Mouse (Mus musculus): ENCODE measurements at regions not wholly inside any gene's neighbourhood (a gene's known extent, or its start where the extent isn't known, plus 50 kb on each side); places are given as distances from the start of the nearest gene placed in this dataset.

DNA sequence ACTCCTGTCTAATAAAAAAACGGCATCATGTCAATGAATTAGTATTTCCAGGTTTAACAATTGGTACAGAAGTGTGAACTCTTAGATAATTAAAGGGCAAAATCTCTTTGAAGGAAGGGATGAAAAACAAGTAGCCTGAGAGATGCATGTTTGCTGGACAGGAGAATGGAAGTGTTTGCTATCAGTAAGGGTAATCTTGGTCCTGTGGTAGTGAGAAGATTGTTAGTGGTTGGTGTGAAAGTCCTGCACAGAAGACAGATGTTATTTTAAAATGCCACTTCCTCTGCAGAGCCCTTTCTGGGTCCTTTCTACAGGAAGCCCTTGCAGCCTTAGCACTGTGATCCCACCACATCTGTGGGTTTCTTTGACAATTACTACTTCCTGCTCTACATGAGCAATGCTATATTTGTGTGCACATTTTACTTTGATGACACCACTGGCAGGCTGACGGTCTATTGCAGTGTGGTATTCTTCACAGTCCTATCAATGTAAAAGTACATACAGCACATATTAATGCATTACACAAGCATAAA is 108.8 kb downstream of the Gm10295 start:
- WGBS: 84% methylated on average over 2 of the region's 2 CpGs
- no peaks in the 10 kb centered on the region for H3K9me3 ChIP-seq (replicated peaks; ENCODE audit: control insufficient read depth, low read length)
- no peaks in the 10 kb centered on the region for H3K27me3 ChIP-seq (replicated peaks; ENCODE audit: control insufficient read depth, insufficient read depth, low read length)
- no peaks in the 10 kb centered on the region for H3K36me3 ChIP-seq (ENCODE audit: control insufficient read depth, insufficient read depth, low read length)
- H3K4me3 ChIP-seq (ENCODE audit: low read depth, low read length): no peak overlapping the region
- H3K27ac ChIP-seq (ENCODE audit: low read depth, low read length): no peak overlapping the region
- DNase-seq (ENCODE audit: low spot score) (no peak), ATAC-seq (no peak)
- no peaks in the 10 kb centered on the region for H3K4me1 ChIP-seq (ENCODE audit: control insufficient read depth, insufficient read depth, low read length)
- H3K9ac ChIP-seq (ENCODE audit: low read length): no peak overlapping the region
- H3K4me2 ChIP-seq (ENCODE audit: low read length): no peak overlapping the region

DNA sequence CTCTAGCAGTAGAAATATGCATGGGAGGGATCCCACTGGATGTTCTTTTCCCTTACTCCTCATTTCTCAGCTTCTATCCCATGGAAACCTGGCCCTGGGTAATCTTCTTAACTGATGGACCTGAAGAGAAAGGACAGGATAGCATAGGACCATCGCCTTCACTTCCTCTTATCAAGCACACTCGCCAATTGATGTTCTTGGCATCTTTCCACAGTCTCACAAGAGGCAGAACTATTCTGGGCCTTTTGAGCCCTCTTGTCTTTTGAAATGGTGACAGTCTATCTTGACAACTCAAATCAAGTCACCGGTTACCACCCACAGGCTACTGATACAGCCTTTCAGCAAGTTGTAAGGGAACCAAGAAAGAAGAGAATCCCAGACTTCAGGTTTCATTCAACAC is 112.1 kb downstream of the Gm10295 start:
- 89% methylated on average over 3 of the region's 3 CpGs for WGBS
- ATAC-seq: no peak
- Histone ChIP-seq H3K4me1 (ENCODE audit: control insufficient read depth, insufficient read depth, low read length) (no peaks in the 10 kb centered on the region), H3K4me3 (ENCODE audit: low read depth, low read length) (no peak overlapping the region), H3K27ac (ENCODE audit: low read depth, low read length) (no peak overlapping the region), H3K9ac (ENCODE audit: low read length) (no peak overlapping the region), H3K4me2 (ENCODE audit: low read length) (no peak overlapping the region), H3K9me3 (replicated peaks; ENCODE audit: control insufficient read depth, low read length) (no peaks in the 10 kb centered on the region), H3K36me3 (ENCODE audit: control insufficient read depth, insufficient read depth, low read length) (no peaks in the 10 kb centered on the region), H3K27me3 (replicated peaks; ENCODE audit: control insufficient read depth, insufficient read depth, low read length) (no peaks in the 10 kb centered on the region)
- no peak for DNase-seq (ENCODE audit: low spot score)

DNA sequence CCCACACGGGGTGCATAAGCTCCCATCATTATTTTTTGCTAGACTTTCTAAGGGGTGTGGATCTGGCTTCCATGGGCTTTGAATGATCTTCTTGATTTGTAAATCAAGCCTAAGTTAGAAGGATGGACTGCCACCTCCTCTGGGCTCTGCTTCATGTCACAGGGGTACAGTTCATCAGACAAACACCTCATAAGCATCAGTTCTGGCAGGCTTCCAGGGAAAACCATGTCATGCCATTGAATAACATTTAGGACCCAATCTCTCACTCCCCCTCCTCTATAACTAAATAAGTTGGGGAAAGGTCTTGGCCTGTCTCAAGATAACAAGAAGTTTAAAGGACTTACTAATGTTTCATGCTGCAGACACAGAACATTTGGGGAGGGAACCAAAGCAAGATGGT is 115.0 kb downstream of the Gm10295 start:
- H3K4me3 ChIP-seq (ENCODE audit: low read depth, low read length): no peak overlapping the region
- 68% methylated on average over 1 of the region's 1 CpGs for WGBS

DNA sequence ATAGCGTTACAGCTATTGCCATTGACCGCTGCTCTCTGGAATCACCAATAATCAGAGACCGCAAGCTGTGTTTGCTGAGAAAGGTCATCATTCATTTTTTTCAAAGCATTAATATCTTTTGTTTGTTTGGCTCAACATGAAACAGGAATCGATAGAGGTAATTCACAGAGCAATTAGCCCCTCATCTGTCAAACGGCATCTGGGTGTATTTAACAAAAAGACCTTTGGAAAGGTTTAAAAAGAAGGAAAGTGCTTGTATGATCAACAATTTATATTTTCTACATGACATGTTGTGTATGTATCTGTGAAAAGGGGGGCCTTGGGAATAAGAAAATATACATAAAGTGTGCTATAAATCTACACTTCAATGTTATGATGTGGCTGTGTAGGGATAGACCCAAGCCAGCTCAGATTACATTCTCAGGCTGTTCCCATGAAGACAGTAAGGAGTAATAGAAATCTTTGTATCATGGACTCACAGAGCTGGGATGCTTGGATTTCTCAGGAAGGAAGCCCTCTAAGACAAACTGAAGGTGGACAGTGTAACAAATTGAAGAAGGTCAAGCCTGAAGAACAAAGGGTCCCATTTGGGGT is 117.0 kb downstream of the Gm10295 start:
- Histone ChIP-seq H3K4me3 (ENCODE audit: low read depth, low read length) (no peak overlapping the region), H3K9me3 (replicated peaks; ENCODE audit: control insufficient read depth, low read length) (no peaks in the 10 kb centered on the region), H3K36me3 (ENCODE audit: control insufficient read depth, insufficient read depth, low read length) (no peaks in the 10 kb centered on the region), H3K4me2 (ENCODE audit: low read length) (no peak overlapping the region), H3K4me1 (ENCODE audit: control insufficient read depth, insufficient read depth, low read length) (no peaks in the 10 kb centered on the region), H3K27ac (ENCODE audit: low read depth, low read length) (no peak overlapping the region), H3K27me3 (replicated peaks; ENCODE audit: control insufficient read depth, insufficient read depth, low read length) (no peaks in the 10 kb centered on the region), H3K9ac (ENCODE audit: low read length) (no peak overlapping the region)
- 71% methylated on average over 5 of the region's 5 CpGs for WGBS
- ATAC-seq (no peak), DNase-seq (ENCODE audit: low spot score) (no peak)

More for the DNA sequence above, 115.0 kb downstream of the Gm10295 start:
- Histone ChIP-seq H3K9ac (ENCODE audit: low read length) (no peak overlapping the region), H3K36me3 (ENCODE audit: control insufficient read depth, insufficient read depth, low read length) (no peaks in the 10 kb centered on the region), H3K27me3 (replicated peaks; ENCODE audit: control insufficient read depth, insufficient read depth, low read length) (no peaks in the 10 kb centered on the region), H3K4me1 (ENCODE audit: control insufficient read depth, insufficient read depth, low read length) (no peaks in the 10 kb centered on the region), H3K27ac (ENCODE audit: low read depth, low read length) (no peak overlapping the region), H3K9me3 (replicated peaks; ENCODE audit: control insufficient read depth, low read length) (no peaks in the 10 kb centered on the region), H3K4me2 (ENCODE audit: low read length) (no peak overlapping the region)
- ATAC-seq: no peak
- no peak for DNase-seq (ENCODE audit: low spot score)

DNA sequence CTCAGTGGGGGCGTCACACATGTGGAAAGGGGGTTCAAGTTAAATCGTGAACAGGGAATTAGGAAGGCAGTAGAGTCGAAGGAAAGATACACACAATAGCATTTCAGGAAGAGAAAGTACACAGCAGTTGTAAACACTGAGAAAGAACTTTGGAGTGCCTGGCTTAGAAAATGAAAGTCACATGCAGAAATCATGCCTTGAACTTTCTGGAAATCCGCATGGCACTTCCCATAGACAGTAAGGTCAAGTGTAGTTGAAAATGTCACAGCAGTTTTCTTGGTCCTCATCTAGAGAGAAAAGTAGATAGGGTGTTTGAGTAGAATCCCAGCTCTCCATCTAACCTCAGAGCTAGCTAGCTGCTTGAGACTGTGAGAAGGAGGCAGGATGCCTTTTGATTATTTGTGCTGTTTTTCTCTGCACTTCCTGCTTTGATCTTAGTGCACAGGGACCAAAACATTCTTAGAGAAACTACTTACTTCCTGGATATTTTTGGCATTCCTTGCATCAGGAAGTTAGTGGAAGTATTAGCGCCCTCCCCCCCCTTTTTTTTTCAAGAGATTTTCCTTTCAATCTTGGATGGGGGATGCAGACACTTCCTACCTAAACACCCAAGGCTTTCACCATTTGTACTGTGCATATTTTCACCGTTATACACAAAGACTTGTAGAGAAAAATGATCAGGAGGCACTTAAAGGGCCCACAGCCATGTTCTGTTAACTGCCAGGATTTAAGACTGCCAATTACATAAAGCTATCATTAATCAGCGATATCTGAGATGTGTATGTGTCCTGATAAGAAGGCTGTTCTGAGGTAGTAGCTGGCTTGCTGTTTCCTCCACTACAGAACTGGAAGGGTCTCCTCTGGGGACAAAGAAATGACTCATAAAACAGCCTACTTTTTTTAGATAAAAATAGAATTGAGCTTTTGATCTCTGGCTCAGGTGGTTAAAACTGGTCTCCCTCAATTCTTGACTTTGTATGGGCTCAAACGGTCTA is 118.2 kb downstream of the Gm10295 start:
- ATAC-seq (no peak), DNase-seq (ENCODE audit: low spot score) (no peak)
- H3K4me1 ChIP-seq (ENCODE audit: control insufficient read depth, insufficient read depth, low read length): no peaks in the 10 kb centered on the region
- no peak overlapping the region for H3K9ac ChIP-seq (ENCODE audit: low read length)
- no peaks in the 10 kb centered on the region for H3K9me3 ChIP-seq (replicated peaks; ENCODE audit: control insufficient read depth, low read length)
- no peak overlapping the region for H3K4me3 ChIP-seq (ENCODE audit: low read depth, low read length)
- H3K36me3 ChIP-seq (ENCODE audit: control insufficient read depth, insufficient read depth, low read length): no peaks in the 10 kb centered on the region
- WGBS: 84% methylated on average over 8 of the region's 8 CpGs
- H3K4me2 ChIP-seq (ENCODE audit: low read length): no peak overlapping the region
- no peak overlapping the region for H3K27ac ChIP-seq (ENCODE audit: low read depth, low read length)
- no peaks in the 10 kb centered on the region for H3K27me3 ChIP-seq (replicated peaks; ENCODE audit: control insufficient read depth, insufficient read depth, low read length)

DNA sequence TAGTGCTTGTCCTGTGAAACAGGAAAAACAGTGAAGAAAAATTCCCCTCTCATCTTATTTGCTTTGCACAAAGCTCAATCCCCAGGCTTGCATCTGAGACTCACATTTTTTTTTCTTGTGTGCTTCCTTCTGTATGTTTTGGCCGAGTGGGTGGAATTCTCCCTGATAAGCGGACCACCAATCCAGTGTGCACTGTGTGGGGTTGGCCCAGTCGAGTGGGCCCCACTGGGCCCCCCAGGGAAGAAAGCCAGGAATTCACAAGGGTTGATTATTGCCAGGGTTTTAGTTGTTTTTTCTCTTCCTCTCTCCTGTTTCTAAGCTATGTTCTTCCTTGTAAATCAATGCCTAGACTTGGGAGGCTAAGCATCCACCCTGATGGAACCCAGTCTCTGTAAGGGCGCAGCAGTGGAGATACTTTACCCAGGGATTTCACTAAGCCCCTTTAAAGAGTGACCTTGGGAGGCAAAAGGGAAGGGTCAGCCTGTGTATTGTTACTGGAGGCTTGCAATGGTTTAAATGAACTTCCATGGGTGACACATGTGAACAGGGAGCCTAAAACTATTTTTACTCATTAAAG is 120.3 kb downstream of the Gm10295 start:
- ATAC-seq: no peak
- H3K4me1 ChIP-seq (ENCODE audit: control insufficient read depth, insufficient read depth, low read length): no peaks in the 10 kb centered on the region
- no peak overlapping the region for H3K27ac ChIP-seq (ENCODE audit: low read depth, low read length)
- H3K9ac ChIP-seq (ENCODE audit: low read length): no peak overlapping the region
- no peaks in the 10 kb centered on the region for H3K27me3 ChIP-seq (replicated peaks; ENCODE audit: control insufficient read depth, insufficient read depth, low read length)
- H3K4me2 ChIP-seq (ENCODE audit: low read length): no peak overlapping the region
- no peaks in the 10 kb centered on the region for H3K9me3 ChIP-seq (replicated peaks; ENCODE audit: control insufficient read depth, low read length)
- WGBS: 71% methylated on average over 4 of the region's 4 CpGs
- H3K4me3 ChIP-seq (ENCODE audit: low read depth, low read length): no peak overlapping the region
- H3K36me3 ChIP-seq (ENCODE audit: control insufficient read depth, insufficient read depth, low read length): no peaks in the 10 kb centered on the region
- no peak for DNase-seq (ENCODE audit: low spot score)

DNA sequence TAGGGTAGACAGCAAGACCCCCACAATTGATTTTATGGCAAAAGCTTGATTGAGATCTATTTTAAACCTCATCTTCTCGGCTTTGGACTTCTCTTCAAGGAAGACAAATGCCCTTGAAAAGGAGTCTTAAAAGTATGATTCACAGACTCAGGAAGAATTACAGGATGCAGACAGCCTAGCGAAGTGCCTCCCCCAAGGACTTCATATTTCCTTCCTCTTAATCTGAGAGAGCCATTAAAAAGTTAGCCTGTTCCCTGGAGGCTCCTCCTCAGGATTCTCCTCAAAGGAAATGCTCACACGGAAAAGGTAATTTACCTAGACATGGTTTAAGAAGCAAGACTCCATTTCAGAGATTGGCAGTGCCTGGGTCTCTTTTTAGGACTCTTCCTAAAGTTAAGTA is 122.1 kb downstream of the Gm10295 start:
- Histone ChIP-seq H3K4me2 (ENCODE audit: low read length) (no peak overlapping the region), H3K36me3 (ENCODE audit: control insufficient read depth, insufficient read depth, low read length) (no peaks in the 10 kb centered on the region), H3K4me3 (ENCODE audit: low read depth, low read length) (no peak overlapping the region), H3K27me3 (replicated peaks; ENCODE audit: control insufficient read depth, insufficient read depth, low read length) (no peaks in the 10 kb centered on the region), H3K9me3 (replicated peaks; ENCODE audit: control insufficient read depth, low read length) (no peaks in the 10 kb centered on the region), H3K9ac (ENCODE audit: low read length) (no peak overlapping the region), H3K4me1 (ENCODE audit: control insufficient read depth, insufficient read depth, low read length) (no peaks in the 10 kb centered on the region), H3K27ac (ENCODE audit: low read depth, low read length) (no peak overlapping the region)
- ATAC-seq (no peak), DNase-seq (ENCODE audit: low spot score) (no peak)
- WGBS: 76% methylated on average over 3 of the region's 3 CpGs

DNA sequence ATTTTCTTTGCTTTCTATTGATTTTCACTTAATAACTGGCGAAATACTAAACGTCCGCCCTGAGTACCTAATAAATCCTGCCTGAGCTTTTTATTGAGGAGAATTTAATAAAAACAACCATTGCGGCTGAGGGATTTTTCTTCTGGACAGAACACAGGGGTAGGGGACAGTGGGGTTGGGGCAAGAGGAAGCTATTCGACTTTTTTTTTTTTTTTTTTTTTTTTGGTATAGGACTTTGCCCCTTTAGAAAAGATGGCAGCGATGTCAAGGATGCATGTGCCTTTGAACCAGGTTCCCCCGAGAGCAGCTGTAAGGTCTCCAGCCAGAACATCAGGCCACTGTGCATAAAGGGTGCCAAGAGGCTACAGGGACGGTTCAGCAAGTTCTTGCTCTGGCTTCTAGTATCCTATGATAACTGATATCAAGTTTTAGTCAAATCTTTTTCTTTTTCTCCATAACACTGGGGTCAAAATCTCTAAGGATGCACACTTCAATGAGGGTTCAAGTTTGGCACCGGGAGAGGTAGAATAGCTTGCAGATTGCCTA is 126.9 kb downstream of the Gm10295 start:
- H3K27ac ChIP-seq (ENCODE audit: low read depth, low read length): no peak overlapping the region
- no peaks in the 10 kb centered on the region for H3K4me1 ChIP-seq (ENCODE audit: control insufficient read depth, insufficient read depth, low read length)
- no peak overlapping the region for H3K4me3 ChIP-seq (ENCODE audit: low read depth, low read length)
- ATAC-seq (no peak), DNase-seq (ENCODE audit: low spot score) (no peak)
- no peaks in the 10 kb centered on the region for H3K36me3 ChIP-seq (ENCODE audit: control insufficient read depth, insufficient read depth, low read length)
- no peak overlapping the region for H3K4me2 ChIP-seq (ENCODE audit: low read length)
- H3K9ac ChIP-seq (ENCODE audit: low read length): no peak overlapping the region
- H3K27me3 ChIP-seq (replicated peaks; ENCODE audit: control insufficient read depth, insufficient read depth, low read length): no peaks in the 10 kb centered on the region
- 88% methylated on average over 9 of the region's 9 CpGs for WGBS
- no peaks in the 10 kb centered on the region for H3K9me3 ChIP-seq (replicated peaks; ENCODE audit: control insufficient read depth, low read length)
